Mouse (Mus musculus): ENCODE data around the gene Hunk. TPM values are rescaled to one million over a fixed set of nuclear protein-coding genes. Genes with fewer than 3 reads are reported as not detected.

Hunk gene
- polyA plus RNA-seq, 1 experiment from 2014 or later, result 5.6 TPM

DNA sequence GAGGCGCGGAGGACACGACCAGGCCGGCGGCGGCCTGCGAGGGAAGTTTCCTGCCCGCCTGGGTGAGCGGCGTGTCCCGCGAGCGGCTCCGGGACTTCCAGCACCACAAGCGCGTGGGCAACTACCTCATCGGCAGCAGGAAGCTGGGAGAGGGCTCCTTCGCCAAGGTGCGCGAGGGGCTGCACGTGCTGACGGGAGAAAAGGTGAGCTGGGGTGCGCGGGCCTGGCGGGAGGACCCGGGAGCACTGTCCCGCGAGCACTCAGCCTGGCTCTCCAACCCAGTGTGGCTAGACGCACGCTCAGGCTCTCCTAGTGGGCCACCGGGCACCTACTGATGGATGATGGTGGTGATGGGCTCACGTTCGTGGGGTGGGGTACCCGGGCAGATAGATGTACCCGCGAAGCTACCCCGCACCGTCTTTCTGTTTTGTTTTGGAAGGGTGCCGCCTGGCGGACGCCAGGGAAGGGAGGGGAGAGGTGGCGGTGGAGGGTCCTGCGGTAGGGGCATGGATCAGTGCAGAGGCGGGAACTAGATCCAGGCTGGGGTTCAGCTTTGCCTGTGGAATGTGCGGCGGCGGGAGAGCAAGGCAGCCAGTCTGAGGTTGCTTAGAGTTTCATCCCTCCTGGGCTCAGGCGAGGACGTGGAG is 824 bp downstream of the Hunk start:
- Histone ChIP-seq H3K36me3 (ENCODE audit: control insufficient read depth, insufficient read depth, low read length) (peaks cover 4% of the 10 kb centered on the region), H3K4me3 (ENCODE audit: low read depth, low read length) (peak overlapping the region; percentile 68), H3K27ac (ENCODE audit: low read depth, low read length) (peak overlapping the region; percentile 85), H3K27me3 (replicated peaks; ENCODE audit: control insufficient read depth, insufficient read depth, low read length) (peaks cover 62% of the 10 kb centered on the region), H3K4me1 (replicated peaks; ENCODE audit: control insufficient read depth, insufficient read depth, low read length) (peaks cover 11% of the 10 kb centered on the region), H3K9me3 (ENCODE audit: control insufficient read depth, low read length) (no peaks in the 10 kb centered on the region), H3K9ac (ENCODE audit: low read depth, low read length) (peak overlapping the region; percentile 67), H3K4me2 (peak overlapping the region; percentile 68)
- ATAC-seq (replicated peaks; ENCODE audit: low FRiP score), result peak; percentile 49
- under 1% methylated on average over 49 of the region's 49 CpGs for WGBS
- no peak for DNase-seq (ENCODE audit: low spot score)

DNA sequence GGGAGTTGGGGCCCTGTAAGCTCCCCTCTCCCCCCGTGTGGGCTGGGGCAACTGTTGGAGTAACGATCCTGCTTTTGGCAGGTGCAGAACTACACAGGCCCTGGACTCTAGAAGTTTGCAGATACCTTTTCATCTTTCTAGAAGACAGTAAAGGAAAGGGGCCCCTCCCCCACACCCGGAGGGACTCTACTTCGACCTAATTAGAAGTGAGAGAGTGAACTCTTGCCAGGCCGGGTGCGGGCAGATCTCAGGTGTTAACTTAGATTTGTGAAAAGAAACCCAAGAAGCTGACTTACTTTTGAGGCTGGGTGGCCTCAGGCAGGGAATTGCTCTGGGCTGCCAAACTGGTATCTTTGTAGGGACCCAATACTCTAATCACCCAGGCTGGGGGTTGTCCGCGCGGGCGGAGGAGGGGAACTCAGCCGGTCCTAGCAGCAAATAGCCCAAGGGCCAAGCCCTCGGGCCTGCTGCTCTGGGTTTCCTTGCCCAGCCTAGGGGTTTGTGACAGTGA is 1.4 kb downstream of the Hunk start:
- Histone ChIP-seq H3K27ac (ENCODE audit: low read depth, low read length) (no peak overlapping the region; the same call in 1 of the 2 replicates), H3K9ac (ENCODE audit: low read depth, low read length) (peak overlapping the region; percentile 67), H3K9me3 (ENCODE audit: control insufficient read depth, low read length) (no peaks in the 10 kb centered on the region), H3K27me3 (replicated peaks; ENCODE audit: control insufficient read depth, insufficient read depth, low read length) (peaks cover 60% of the 10 kb centered on the region), H3K4me2 (peak overlapping the region; percentile 68), H3K4me3 (ENCODE audit: low read depth, low read length) (peak overlapping the region; percentile 68), H3K4me1 (replicated peaks; ENCODE audit: control insufficient read depth, insufficient read depth, low read length) (peaks cover 11% of the 10 kb centered on the region), H3K36me3 (ENCODE audit: control insufficient read depth, insufficient read depth, low read length) (peaks cover 6% of the 10 kb centered on the region)
- no peak; the same call in 1 of the 2 replicates for ATAC-seq (replicated peaks; ENCODE audit: low FRiP score)
- DNase-seq (ENCODE audit: low spot score), result peak; percentile 62
- 9% methylated on average over 12 of the region's 12 CpGs for WGBS

DNA sequence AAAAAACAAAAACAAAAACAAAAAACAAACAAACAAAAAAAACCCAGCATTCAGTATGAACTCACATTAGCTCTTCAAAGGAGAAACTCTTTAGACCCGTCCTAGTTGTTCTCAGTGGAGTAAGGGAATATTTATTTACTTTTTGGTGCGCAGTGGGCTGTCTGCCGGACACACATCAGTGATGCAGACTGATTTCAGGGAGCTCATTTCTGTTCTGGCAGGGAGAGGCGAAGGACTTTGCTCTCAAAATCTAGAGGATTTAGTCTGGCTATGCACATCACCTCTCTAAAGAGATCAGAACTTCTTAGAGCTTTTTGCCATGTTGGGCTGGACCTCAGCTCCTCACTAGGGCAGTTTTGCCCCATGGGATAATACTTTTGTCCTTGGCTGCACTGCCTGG is 2.1 kb downstream of the Hunk start:
- H3K27ac ChIP-seq (ENCODE audit: low read depth, low read length), result no peak overlapping the region
- peaks cover 54% of the 10 kb centered on the region for H3K27me3 ChIP-seq (replicated peaks; ENCODE audit: control insufficient read depth, insufficient read depth, low read length)
- peak overlapping the region; percentile 15; the same call in 1 of the 2 replicates for H3K4me3 ChIP-seq (ENCODE audit: low read depth, low read length)
- peaks cover 8% of the 10 kb centered on the region for H3K36me3 ChIP-seq (ENCODE audit: control insufficient read depth, insufficient read depth, low read length)
- H3K9me3 ChIP-seq (ENCODE audit: control insufficient read depth, low read length), result no peaks in the 10 kb centered on the region
- H3K9ac ChIP-seq (ENCODE audit: low read depth, low read length), result no peak overlapping the region
- ATAC-seq (replicated peaks; ENCODE audit: low FRiP score), result no peak
- H3K4me1 ChIP-seq (replicated peaks; ENCODE audit: control insufficient read depth, insufficient read depth, low read length), result peaks cover 11% of the 10 kb centered on the region
- 69% methylated on average over 4 of the region's 4 CpGs for WGBS
- DNase-seq (ENCODE audit: low spot score), result no peak
- peak overlapping the region; percentile 26 for H3K4me2 ChIP-seq

DNA sequence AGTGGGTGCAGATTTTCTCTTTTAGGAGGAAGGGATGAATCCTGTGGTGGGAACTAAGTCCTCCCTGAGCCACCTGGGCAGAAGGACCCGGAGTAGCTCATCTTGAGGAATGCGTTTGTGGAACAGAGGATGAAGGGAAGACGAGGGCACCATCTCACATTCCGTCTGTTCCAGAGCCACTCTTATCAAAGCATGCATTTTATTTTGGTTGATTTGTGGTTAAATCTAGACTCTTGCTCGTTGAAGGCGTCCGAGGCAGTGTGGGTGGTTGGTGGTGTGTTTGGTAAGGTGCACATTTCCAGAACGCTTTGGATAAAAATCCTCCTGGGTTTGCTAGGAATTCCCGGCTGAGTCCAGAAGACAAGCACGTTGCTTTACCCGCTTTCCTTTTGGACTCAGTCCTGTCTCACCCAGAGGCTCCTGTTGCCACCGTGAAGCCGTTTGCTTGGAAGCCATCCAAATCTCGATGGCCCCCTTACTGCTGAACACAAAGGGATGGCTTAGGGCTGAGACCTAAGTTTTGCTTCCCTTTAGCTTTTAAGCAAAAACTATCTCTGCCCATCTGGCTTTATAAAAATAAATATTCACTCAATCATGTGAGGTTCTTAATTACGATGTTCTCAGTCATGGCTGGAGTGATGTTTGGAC is 3.4 kb downstream of the Hunk start:
- no peak for ATAC-seq (replicated peaks; ENCODE audit: low FRiP score)
- Histone ChIP-seq H3K4me3 (ENCODE audit: low read depth, low read length) (no peak overlapping the region), H3K4me2 (no peak overlapping the region; the same call in 1 of the 2 replicates), H3K4me1 (replicated peaks; ENCODE audit: control insufficient read depth, insufficient read depth, low read length) (peaks cover 11% of the 10 kb centered on the region), H3K27me3 (replicated peaks; ENCODE audit: control insufficient read depth, insufficient read depth, low read length) (peaks cover 42% of the 10 kb centered on the region), H3K9me3 (ENCODE audit: control insufficient read depth, low read length) (no peaks in the 10 kb centered on the region), H3K36me3 (ENCODE audit: control insufficient read depth, insufficient read depth, low read length) (peaks cover 8% of the 10 kb centered on the region), H3K9ac (ENCODE audit: low read depth, low read length) (no peak overlapping the region), H3K27ac (ENCODE audit: low read depth, low read length) (no peak overlapping the region)
- DNase-seq (ENCODE audit: low spot score), result no peak
- WGBS, result 68% methylated on average over 15 of the region's 15 CpGs

DNA sequence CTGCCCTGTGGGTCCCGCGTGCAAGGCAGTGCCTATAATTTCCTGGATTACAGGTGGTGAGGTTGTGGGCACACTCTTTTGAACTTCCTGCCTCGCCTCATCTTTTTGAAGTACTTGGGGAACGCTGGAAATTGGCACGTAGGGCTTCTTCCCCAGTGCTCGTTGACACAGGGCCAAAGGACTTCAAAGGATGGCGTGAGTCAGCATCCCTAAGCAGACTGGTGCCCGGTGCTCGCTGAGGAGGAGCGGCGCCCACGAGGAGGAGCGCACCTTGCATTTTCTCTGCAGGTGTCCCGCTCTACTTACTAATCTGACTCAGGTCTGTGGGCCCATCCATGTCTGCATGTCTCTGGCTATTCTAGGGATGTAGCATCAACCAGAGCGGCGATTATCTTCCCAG is 4.9 kb downstream of the Hunk start:
- Histone ChIP-seq H3K4me2 (no peak overlapping the region), H3K27me3 (replicated peaks; ENCODE audit: control insufficient read depth, insufficient read depth, low read length) (peaks cover 27% of the 10 kb centered on the region), H3K4me1 (replicated peaks; ENCODE audit: control insufficient read depth, insufficient read depth, low read length) (peaks cover 4% of the 10 kb centered on the region), H3K27ac (ENCODE audit: low read depth, low read length) (no peak overlapping the region), H3K9me3 (ENCODE audit: control insufficient read depth, low read length) (no peaks in the 10 kb centered on the region), H3K4me3 (ENCODE audit: low read depth, low read length) (no peak overlapping the region), H3K36me3 (ENCODE audit: control insufficient read depth, insufficient read depth, low read length) (peaks cover 8% of the 10 kb centered on the region), H3K9ac (ENCODE audit: low read depth, low read length) (no peak overlapping the region)
- DNase-seq (ENCODE audit: low spot score) (no peak), ATAC-seq (replicated peaks; ENCODE audit: low FRiP score) (no peak)
- WGBS, result 91% methylated on average over 16 of the region's 16 CpGs

DNA sequence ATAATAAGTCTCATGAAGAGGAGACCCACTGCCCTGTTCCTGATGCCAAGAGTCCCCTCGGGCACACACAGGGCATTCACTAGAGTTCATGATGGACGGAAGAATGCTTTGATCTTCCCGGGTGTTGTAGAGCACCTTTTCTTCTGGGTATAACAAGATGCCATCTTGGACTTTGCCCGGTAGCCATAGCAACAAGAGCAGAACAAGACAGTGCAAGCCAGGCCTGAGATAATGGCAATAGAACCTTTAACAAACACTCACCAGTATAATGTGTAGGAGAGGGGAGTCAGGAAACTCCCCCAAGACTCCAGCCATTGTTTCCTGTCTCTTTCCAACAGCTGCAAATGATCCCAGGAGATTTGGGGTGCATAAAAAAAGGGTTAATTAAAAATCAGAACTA is 8.9 kb downstream of the Hunk start:
- Histone ChIP-seq H3K9me3 (ENCODE audit: control insufficient read depth, low read length) (no peaks in the 10 kb centered on the region), H3K36me3 (ENCODE audit: control insufficient read depth, insufficient read depth, low read length) (peaks cover 8% of the 10 kb centered on the region), H3K4me1 (replicated peaks; ENCODE audit: control insufficient read depth, insufficient read depth, low read length) (no peaks in the 10 kb centered on the region), H3K27me3 (replicated peaks; ENCODE audit: control insufficient read depth, insufficient read depth, low read length) (peaks cover 4% of the 10 kb centered on the region; the same call in 1 of the 2 replicates), H3K9ac (ENCODE audit: low read depth, low read length) (no peak overlapping the region), H3K27ac (ENCODE audit: low read depth, low read length) (no peak overlapping the region), H3K4me3 (ENCODE audit: low read depth, low read length) (no peak overlapping the region), H3K4me2 (no peak overlapping the region)
- 81% methylated on average over 4 of the region's 4 CpGs for WGBS
- DNase-seq (ENCODE audit: low spot score) (no peak), ATAC-seq (replicated peaks; ENCODE audit: low FRiP score) (no peak)

DNA sequence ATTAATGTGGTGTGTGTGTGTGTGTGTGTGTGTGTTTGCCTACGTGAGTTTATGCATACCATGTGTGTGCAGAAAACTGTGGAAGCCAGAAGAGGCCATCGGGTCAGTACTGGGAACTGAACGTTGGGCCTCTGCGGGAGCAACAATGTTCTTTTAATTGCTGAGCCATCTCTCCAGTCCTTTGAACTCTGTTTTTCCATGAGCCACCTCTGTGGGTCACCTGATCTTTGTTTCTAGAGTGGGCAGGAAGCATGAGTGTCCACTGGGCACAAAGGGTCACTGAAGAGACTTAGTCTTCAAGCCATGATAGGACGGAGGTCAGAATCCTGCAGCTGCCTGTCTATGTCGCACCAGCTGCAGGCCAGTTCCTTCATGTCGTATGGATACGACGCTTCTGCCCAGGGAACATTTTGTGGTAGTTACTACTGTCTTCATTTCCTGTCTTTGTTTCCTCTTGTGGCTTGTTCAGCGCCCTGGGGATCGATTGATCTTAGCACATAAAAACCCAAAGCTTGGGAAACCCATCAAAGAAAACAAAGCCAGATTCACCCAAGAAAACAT is 10.3 kb downstream of the Hunk start:
- H3K4me1 ChIP-seq (replicated peaks; ENCODE audit: control insufficient read depth, insufficient read depth, low read length), result no peaks in the 10 kb centered on the region; the same call in 1 of the 2 replicates
- peaks cover 8% of the 10 kb centered on the region for H3K36me3 ChIP-seq (ENCODE audit: control insufficient read depth, insufficient read depth, low read length)
- H3K27me3 ChIP-seq (replicated peaks; ENCODE audit: control insufficient read depth, insufficient read depth, low read length), result peaks cover 4% of the 10 kb centered on the region; the same call in 1 of the 2 replicates
- no peak overlapping the region for H3K9ac ChIP-seq (ENCODE audit: low read depth, low read length)
- DNase-seq (ENCODE audit: low spot score) (no peak), ATAC-seq (replicated peaks; ENCODE audit: low FRiP score) (no peak)
- no peaks in the 10 kb centered on the region for H3K9me3 ChIP-seq (ENCODE audit: control insufficient read depth, low read length)
- H3K4me3 ChIP-seq (ENCODE audit: low read depth, low read length), result no peak overlapping the region
- WGBS, result 47% methylated on average over 11 of the region's 11 CpGs
- no peak overlapping the region for H3K4me2 ChIP-seq
- no peak overlapping the region for H3K27ac ChIP-seq (ENCODE audit: low read depth, low read length)

DNA sequence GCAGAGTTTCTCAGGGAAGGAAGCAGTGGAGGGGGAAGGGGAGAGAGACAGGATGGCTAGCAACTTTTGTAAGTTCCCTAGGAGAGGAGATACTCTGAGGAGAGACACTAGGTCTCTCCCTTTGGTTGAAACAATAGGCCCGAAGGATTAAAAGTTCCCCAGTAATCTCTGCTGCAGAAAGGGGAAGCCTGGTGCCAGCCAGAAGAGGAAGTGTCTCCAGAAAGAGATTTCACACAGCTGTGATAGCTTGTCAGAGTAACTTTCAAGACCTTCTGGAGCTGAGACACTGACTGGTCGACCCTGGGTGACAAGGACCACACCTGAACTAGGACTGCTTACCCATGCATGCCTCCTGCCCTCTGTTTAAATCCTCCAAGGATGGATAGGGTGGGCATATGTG is 11.1 kb downstream of the Hunk start:
- 26% methylated on average over 2 of the region's 2 CpGs for WGBS
- H3K27me3 ChIP-seq (replicated peaks; ENCODE audit: control insufficient read depth, insufficient read depth, low read length), result peaks cover 4% of the 10 kb centered on the region; the same call in 1 of the 2 replicates
- DNase-seq (ENCODE audit: low spot score) (no peak), ATAC-seq (replicated peaks; ENCODE audit: low FRiP score) (no peak)
- peaks cover 3% of the 10 kb centered on the region; the same call in 1 of the 2 replicates for H3K36me3 ChIP-seq (ENCODE audit: control insufficient read depth, insufficient read depth, low read length)
- H3K9ac ChIP-seq (ENCODE audit: low read depth, low read length), result no peak overlapping the region
- H3K27ac ChIP-seq (ENCODE audit: low read depth, low read length), result no peak overlapping the region
- no peaks in the 10 kb centered on the region for H3K9me3 ChIP-seq (ENCODE audit: control insufficient read depth, low read length)
- H3K4me1 ChIP-seq (replicated peaks; ENCODE audit: control insufficient read depth, insufficient read depth, low read length), result no peaks in the 10 kb centered on the region; the same call in 1 of the 2 replicates
- no peak overlapping the region for H3K4me3 ChIP-seq (ENCODE audit: low read depth, low read length)
- no peak overlapping the region for H3K4me2 ChIP-seq
